Mouse (Mus musculus) liver, embryonic 14.5 days (tissue): ENCODE measurements around the gene Ccdc39. TPM values are rescaled to one million over a fixed set of nuclear protein-coding genes. Genes with fewer than 3 reads are reported as not detected.
A peak's percentile ranks its signal among the peaks of the same experiment; 100 is the strongest.

Source experiments
- ATAC-seq: fragments of 200-750 bp; cut with Nextera tagmentation; 2 replicates; pipeline ENCODE4 v1.8.0; 2017; ENCODE audit warnings: moderate number of reproducible peaks, mild to moderate bottlenecking, moderate library complexity; ENCODE audit not compliant: insufficient read depth
- DNase-seq, 3 experiments: peaks; one replicate each; pipeline ENCODE4 v3.0.0-alpha.2; 2012 to 2013; ENCODE audit warnings: low read depth in 3 of 3, low spot score in 3 of 3
- H3K27ac ChIP-seq: fragments of 300-500 bp; sonication (generic); 2 replicates; pipeline ENCODE4 v1.5.1; 2014; ENCODE audit warnings: moderate library complexity, mild to moderate bottlenecking, control low read depth, inconsistent platforms
- H3K27me3 ChIP-seq: fragments of 300-500 bp; sonication (generic); 2 replicates; pipeline ENCODE4 v1.6.1; 2014; ENCODE audit warnings: mild to moderate bottlenecking, low read length, moderate library complexity; ENCODE audit not compliant: control insufficient read depth, insufficient read depth
- H3K36me3 ChIP-seq: fragments of 300-500 bp; sonication (generic); replicated peaks from 2 replicates; pipeline ENCODE4 v1.6.1; 2014; ENCODE audit warnings: low read depth; ENCODE audit not compliant: control insufficient read depth, insufficient read depth
- H3K4me1 ChIP-seq, 2 experiments: fragments of 200-500 bp in 1 of 2; fragments of 300-500 bp in 1 of 2; sonication (generic) in 1 of 2; replicated peaks; 2 replicates each; pipeline ENCODE4 v1.6.1; 2012 to 2014; ENCODE audit warnings: antibody characterized with exemption in 1 of 2, inconsistent platforms in 1 of 2, low read length in 1 of 2; ENCODE audit not compliant: control insufficient read depth in 2 of 2, insufficient read depth in 2 of 2
- H3K4me2 ChIP-seq: fragments of 300-500 bp; sonication (generic); 2 replicates; pipeline ENCODE4 v1.6.1; 2014; ENCODE audit warnings: low read depth, mild to moderate bottlenecking, control low read depth, moderate library complexity
- H3K4me3 ChIP-seq, 2 experiments: fragments of 200-500 bp in 1 of 2; fragments of 300-500 bp in 1 of 2; sonication (generic) in 1 of 2; 2 replicates each; pipeline ENCODE4 v1.5.1; 2012 to 2014; ENCODE audit warnings: low read depth in 2 of 2, low read length in 2 of 2, mild to moderate bottlenecking in 2 of 2, control low read depth in 1 of 2, inconsistent platforms in 1 of 2, moderate library complexity in 1 of 2; ENCODE audit not compliant: insufficient read depth in 1 of 2
- H3K9ac ChIP-seq: fragments of 300-500 bp; sonication (generic); replicated peaks from 2 replicates; pipeline ENCODE4 v1.6.1; 2014; ENCODE audit warnings: mild to moderate bottlenecking, control low read depth, moderate library complexity
- H3K9me3 ChIP-seq: fragments of 300-500 bp; sonication (generic); 2 replicates; pipeline ENCODE4 v1.6.1; 2016; ENCODE audit warnings: low read length, mixed read lengths; ENCODE audit not compliant: control insufficient read depth
- CTCF ChIP-seq: IDR thresholded peaks from 2 replicates; pipeline ENCODE4 v1.5.1; 2016; ENCODE audit warnings: antibody characterized with exemption, low read depth, control low read depth
- EP300 ChIP-seq: IDR thresholded peaks from 2 replicates; pipeline ENCODE4 v1.6.1; 2016; ENCODE audit warnings: antibody characterized with exemption, low read depth
- WGBS: fragments of 180-500 bp; shearing (Covaris S2); extraction: QIAGEN DNeasy Blood & Tissue Kit; methylation state at CpG from one replicate; pipeline ENCODE4 v1.1.7; 2014; ENCODE audit not compliant: insufficient replicate concordance; 5-methylcytosine and 5-hydroxymethylcytosine counted together
- polyA plus RNA-seq, 2 experiments: library from polyadenylated mRNA; depleted of rRNA in 1 of 2; stranded (reverse) in 1 of 2; unstranded in 1 of 2; fragments of >200 nt; fragmentation: Nextera tagmentation in 1 of 2; extraction: Ambion mirVana in 1 of 2; gene quantifications; 2 replicates each; pipeline versions ENCODE4 v1.2.1 to v1.2.3; 2012 to 2014

Ccdc39 gene
- polyA plus RNA-seq, 2 experiments, result 0.09 to 0.17 TPM

- TF ChIP-seq CTCF (peak; percentile 56), EP300 (peak; percentile 85)
- Histone ChIP-seq H3K4me1 (peaks cover 11 to 14% of the 10 kb centered on the region in 2 experiments), H3K27me3 (no peaks in the 10 kb centered on the region), H3K9ac (peak within 1 kb of the TSS; percentile 85), H3K36me3 (peaks cover 8% of the 10 kb centered on the region), H3K27ac (peak within 1 kb of the TSS; percentile 99), H3K4me2 (peak within 1 kb of the TSS; percentile 92), H3K9me3 (no peaks in the 10 kb centered on the region), H3K4me3 (peak within 1 kb of the TSS; percentile 84 to 88)
- WGBS, result under 1% methylated on average over 89 of the region's 90 CpGs
- DNase-seq (peak; percentile 93 to 95 (median 95)), ATAC-seq (peak; percentile 98)
Measured at GRCm38 (mm10) chr3:33799617-33800512, 44.2 kb downstream of the Ccdc39 start, which contains the start of gene Ttc14. Gene Ttc14, plus strand, starts transcription at chr3:33799832.

- H3K4me1 ChIP-seq, result no peaks in the 10 kb centered on the region
- H3K4me3 ChIP-seq, result no peak overlapping the region
- TF ChIP-seq CTCF (no peak), EP300 (no peak)
- no peak overlapping the region for H3K9ac ChIP-seq
- H3K27me3 ChIP-seq, result no peaks in the 10 kb centered on the region
- H3K4me2 ChIP-seq, result no peak overlapping the region
- DNase-seq (no peak), ATAC-seq (no peak)
- no peak overlapping the region for H3K27ac ChIP-seq
- H3K9me3 ChIP-seq, result no peaks in the 10 kb centered on the region
- no peaks in the 10 kb centered on the region for H3K36me3 ChIP-seq
Measured at GRCm38 (mm10) chr3:33790975-33791374, 53.1 kb downstream of the Ccdc39 start.

Other genes starting within 250 kb of the Ccdc39 start
- gene Ttc14, start 44.5 kb downstream of the Ccdc39 start, polyA plus RNA-seq (2012; rRNA removed), result 5.6 and 10.2 TPM in 2 replicates
- 23.6 and 26.2 TPM in 2 replicates for gene Ttc14, start 44.5 kb downstream of the Ccdc39 start, polyA plus RNA-seq (2014; fragmentation: Nextera tagmentation; extraction: Ambion mirVana)
- 13.1 and 26.8 TPM in 2 replicates for gene Fxr1, start 175.6 kb upstream of the Ccdc39 start, polyA plus RNA-seq (2012; rRNA removed)
- gene Fxr1, start 175.6 kb upstream of the Ccdc39 start, polyA plus RNA-seq (2014; fragmentation: Nextera tagmentation; extraction: Ambion mirVana), result 25.8 and 26.5 TPM in 2 replicates
- gene Dnajc19, start 237.0 kb upstream of the Ccdc39 start, polyA plus RNA-seq (2012; rRNA removed), result 55.7 and 73.1 TPM in 2 replicates
- 193 and 209 TPM in 2 replicates for gene Dnajc19, start 237.0 kb upstream of the Ccdc39 start, polyA plus RNA-seq (2014; fragmentation: Nextera tagmentation; extraction: Ambion mirVana)